Mouse (Mus musculus): Measurements from ENCODE around the gene Gpnmb. TPM values are rescaled to one million over a fixed set of nuclear protein-coding genes. Genes with fewer than 3 reads are reported as not detected.

Gpnmb gene
- total RNA-seq, 2 experiments from 2014 or later, result 1.2 to 1.3 TPM

- DNase-seq (ENCODE audit: low spot score in 2 of 2), result no peak
Observed at GRCm38 (mm10) chr6:49028708-49029107, 7.6 kb upstream of the Gpnmb start.

- no peak for DNase-seq (ENCODE audit: low spot score in 2 of 2)
Observed at GRCm38 (mm10) chr6:49031230-49031629, 5.1 kb upstream of the Gpnmb start.

GRCm38 (mm10) chr6:49032783-49033182 lies 3.6 kb upstream of the Gpnmb start:
- no peak for DNase-seq (ENCODE audit: low spot score in 2 of 2)

- DNase-seq (ENCODE audit: low spot score in 2 of 2), result no peak
Observed at GRCm38 (mm10) chr6:49037268-49037662, 919 bp downstream of the Gpnmb start.

- peak in 1 of 2 experiments; percentile 70 for DNase-seq (ENCODE audit: low spot score in 2 of 2)
Observed at GRCm38 (mm10) chr6:49039470-49040180, 3.3 kb downstream of the Gpnmb start.

GRCm38 (mm10) chr6:49046502-49046901 lies 10.2 kb downstream of the Gpnmb start:
- DNase-seq (ENCODE audit: low spot score in 2 of 2), result no peak

- DNase-seq (ENCODE audit: low spot score in 2 of 2), result no peak
Observed at GRCm38 (mm10) chr6:49046976-49047375, 10.6 kb downstream of the Gpnmb start.

- DNase-seq (ENCODE audit: low spot score in 2 of 2), result no peak
Observed at GRCm38 (mm10) chr6:49047848-49048247, 11.5 kb downstream of the Gpnmb start.

- no peak for DNase-seq (ENCODE audit: low spot score in 2 of 2)
Observed at GRCm38 (mm10) chr6:49048395-49048794, 12.0 kb downstream of the Gpnmb start.

GRCm38 (mm10) chr6:49050677-49051410 lies 14.5 kb downstream of the Gpnmb start:
- DNase-seq (ENCODE audit: low spot score in 2 of 2), result no peak

GRCm38 (mm10) chr6:49052191-49052590 lies 15.8 kb downstream of the Gpnmb start:
- no peak for DNase-seq (ENCODE audit: low spot score in 2 of 2)

- DNase-seq (ENCODE audit: low spot score in 2 of 2), result no peak
Observed at GRCm38 (mm10) chr6:49055256-49055733, 18.9 kb downstream of the Gpnmb start.

GRCm38 (mm10) chr6:49056009-49056408 lies 19.7 kb downstream of the Gpnmb start:
- DNase-seq (ENCODE audit: low spot score in 2 of 2), result no peak

- DNase-seq (ENCODE audit: low spot score in 2 of 2), result peak in 1 of 2 experiments; percentile 58
Observed at GRCm38 (mm10) chr6:49057053-49058021, 21.0 kb downstream of the Gpnmb start.

GRCm38 (mm10) chr6:49068361-49068760 lies 32.0 kb downstream of the Gpnmb start:
- no peak for DNase-seq (ENCODE audit: low spot score in 2 of 2)

- peak; percentile 88 to 94 for DNase-seq (ENCODE audit: low spot score in 2 of 2)
Observed at GRCm38 (mm10) chr6:49073304-49074116, 37.2 kb downstream of the Gpnmb start, which contains the start of gene Malsu1. TSS of gene Malsu1 (plus strand) at chr6:49073795.

- DNase-seq (ENCODE audit: low spot score in 2 of 2), result peak in 1 of 2 experiments; percentile 22
Observed at GRCm38 (mm10) chr6:49074117-49074490, 37.8 kb downstream of the Gpnmb start.

GRCm38 (mm10) chr6:49077894-49078293 lies 41.5 kb downstream of the Gpnmb start:
- no peak for DNase-seq (ENCODE audit: low spot score in 2 of 2)

GRCm38 (mm10) chr6:49079313-49079712 lies 43.0 kb downstream of the Gpnmb start:
- no peak for DNase-seq (ENCODE audit: low spot score in 2 of 2)

GRCm38 (mm10) chr6:49083008-49083407 lies 46.7 kb downstream of the Gpnmb start:
- no peak for DNase-seq (ENCODE audit: low spot score in 2 of 2)
